ENCODE assay signal across 8 mouse cellular contexts in genomic region chr11:70221603-70222500, GRCm38 (mm10). TPM values are rescaled to one million over a fixed set of nuclear protein-coding genes. Genes with fewer than 3 reads are reported as not detected.
DNase-seq lines count a peak whose midpoint lies in the region; ATAC-seq and TF ChIP-seq lines count a peak whose summit lies in the region.

No protein-coding gene starts in this region.

- H3K27ac ChIP-seq in cerebellum, adult 2 months (ENCODE audit: insufficient read depth, low read length): peak overlapping the region; percentile 78
- H3K27ac ChIP-seq in heart, embryonic 11.5 days (ENCODE audit: low read depth, low read length): peak overlapping the region; percentile 95
- peak overlapping the region; percentile 81 for H3K27ac ChIP-seq in kidney, postnatal 0 days
- peak overlapping the region; percentile 89 for H3K27ac ChIP-seq in midbrain, embryonic 15.5 days

- peak; percentile 52 for DNase-seq in adrenal gland, adult 2 months
- no peak for DNase-seq in adrenal gland, postnatal 25 days
- DNase-seq in cerebellum, adult 2 months: peak in 1 of 2 experiments; percentile 53
- no peak for DNase-seq in kidney, postnatal 0 days (ENCODE audit: low spot score)
- no peak for DNase-seq in urinary bladder, adult 18-20 months (ENCODE audit: low spot score in 2 of 2)
- no peak for DNase-seq in urinary bladder, postnatal 10 days (ENCODE audit: low spot score)

- H3K4me1 ChIP-seq in cerebellum, adult 2 months (ENCODE audit: control insufficient read depth, insufficient read depth, low read length): peaks cover 13% of the 10 kb centered on the region
- H3K4me1 ChIP-seq in heart, embryonic 11.5 days (ENCODE audit: control insufficient read depth, insufficient read depth, low read length): peaks cover 25% of the 10 kb centered on the region
- peaks cover 9% of the 10 kb centered on the region for H3K4me1 ChIP-seq in kidney, postnatal 0 days (replicated peaks; ENCODE audit: insufficient read depth, low read length)
- peaks cover 46% of the 10 kb centered on the region for H3K4me1 ChIP-seq in midbrain, embryonic 15.5 days

- H3K4me2 ChIP-seq in heart, embryonic 11.5 days: peak overlapping the region; percentile 83
- peak overlapping the region; percentile 82 for H3K4me2 ChIP-seq in kidney, postnatal 0 days (ENCODE audit: low read length)
- peak overlapping the region; percentile 88 for H3K4me2 ChIP-seq in midbrain, embryonic 15.5 days

- WGBS in cerebellum, adult 2 months: 7% methylated on average over 14 of the region's 14 CpGs
- 10% methylated on average over 14 of the region's 14 CpGs for WGBS in heart, embryonic 11.5 days (ENCODE audit: insufficient replicate concordance)
- 10% methylated on average over 14 of the region's 14 CpGs for WGBS in kidney, postnatal 0 days
- WGBS in midbrain, embryonic 15.5 days: 10% methylated on average over 14 of the region's 14 CpGs

- ATAC-seq in heart, embryonic 11.5 days (replicated peaks; ENCODE audit: insufficient number of reproducible peaks, low FRiP score, low TSS enrichment): peak; percentile 56
- ATAC-seq in kidney, postnatal 0 days (replicated peaks; ENCODE audit: low FRiP score, low read depth): 0 out of 2 replicates have a peak, but pooled peaks have one; percentile 12
- ATAC-seq in midbrain, embryonic 15.5 days (replicated peaks): no peak

- TF ChIP-seq CTCF in cerebellum, adult 2 months (IDR thresholded peaks at IDR 0.05; ENCODE audit: borderline replicate concordance, insufficient read depth, low read depth, low read length): no peak
- no peak for TF ChIP-seq CTCF in kidney, postnatal 0 days (IDR thresholded peaks at IDR 0.05; ENCODE audit: low read depth)

- H3K4me3 ChIP-seq in cerebellum, adult 2 months (replicated peaks; ENCODE audit: insufficient read depth, low read depth, low read length): peak overlapping the region; percentile 82
- peak overlapping the region; percentile 49 for H3K4me3 ChIP-seq in heart, embryonic 11.5 days (ENCODE audit: low read depth, low read length)
- peak overlapping the region; percentile 39 for H3K4me3 ChIP-seq in kidney, postnatal 0 days (replicated peaks; ENCODE audit: low read depth, low read length)
- H3K4me3 ChIP-seq in midbrain, embryonic 15.5 days: peak overlapping the region; percentile 58

- no peaks in the 10 kb centered on the region for H3K36me3 ChIP-seq in heart, embryonic 11.5 days (ENCODE audit: control insufficient read depth, insufficient read depth, low read length)
- H3K36me3 ChIP-seq in kidney, postnatal 0 days (ENCODE audit: insufficient read depth, low read length): no peaks in the 10 kb centered on the region
- 0 out of 2 replicates have a peak, but pooled peaks cover 6% of the 10 kb centered on the region for H3K36me3 ChIP-seq in midbrain, embryonic 15.5 days (replicated peaks)

- TF ChIP-seq POLR2A in cerebellum, adult 2 months (IDR thresholded peaks at IDR 0.05; ENCODE audit: borderline replicate concordance, insufficient read depth, low read length): no peak

- H3K9me3 ChIP-seq in heart, embryonic 11.5 days (replicated peaks; ENCODE audit: control insufficient read depth, low read length): no peaks in the 10 kb centered on the region
- H3K9me3 ChIP-seq in kidney, postnatal 0 days (replicated peaks; ENCODE audit: low read length): no peaks in the 10 kb centered on the region
- no peaks in the 10 kb centered on the region for H3K9me3 ChIP-seq in midbrain, embryonic 15.5 days

- peak overlapping the region; percentile 80 for H3K9ac ChIP-seq in heart, embryonic 11.5 days (ENCODE audit: low read depth, low read length)
- H3K9ac ChIP-seq in kidney, postnatal 0 days (ENCODE audit: low read depth, low read length): peak overlapping the region; percentile 66
- peak overlapping the region; percentile 57 for H3K9ac ChIP-seq in midbrain, embryonic 15.5 days

- H3K27me3 ChIP-seq in cerebellum, adult 2 months (ENCODE audit: control insufficient read depth, insufficient read depth, low read length): no peaks in the 10 kb centered on the region
- peaks cover 33% of the 10 kb centered on the region for H3K27me3 ChIP-seq in heart, embryonic 11.5 days (ENCODE audit: control insufficient read depth, insufficient read depth, low read length)
- no peaks in the 10 kb centered on the region; the same call in 1 of the 2 replicates for H3K27me3 ChIP-seq in kidney, postnatal 0 days (ENCODE audit: insufficient read depth, low read length)
- peaks cover 21% of the 10 kb centered on the region for H3K27me3 ChIP-seq in midbrain, embryonic 15.5 days (replicated peaks)

RNA-seq across cellular contexts. Expression of gene Slc16a13, which starts 1.0 kb away (rescaled TPM):
- 1 to 10 TPM; 2.7 to 3.7 TPM for total RNA-seq in adrenal gland, adult 2 months (2021)
- 5.0 and 5.6 TPM in 2 replicates for polyA plus RNA-seq in adrenal gland, adult 2 months (2012; rRNA removed)
- 3.7 and 4.9 TPM in 2 replicates for total RNA-seq in adrenal gland, postnatal 25 days (2021)
- polyA plus RNA-seq in cerebellum, adult 2 months (2012; rRNA removed): 8.8 and 11.3 TPM in 2 replicates
- 7.6 and 7.8 TPM in 2 replicates for polyA plus RNA-seq in heart, embryonic 11.5 days (2014; fragmentation: Nextera tagmentation; extraction: Ambion mirVana)
- polyA plus RNA-seq in kidney, postnatal 0 days (2015; fragmentation: Nextera tagmentation; extraction: Ambion mirVana): 20.6 and 21.4 TPM in 2 replicates
- 14.2 and 15.0 TPM in 2 replicates for polyA plus RNA-seq in midbrain, embryonic 15.5 days (2015; fragmentation: Nextera tagmentation; extraction: Ambion mirVana)

RNA-seq across cellular contexts. Expression of gene Bcl6b, which starts 7.7 kb away (rescaled TPM):
- 10 to 100 TPM in 1 of 2 experiments, 1 to 10 TPM in 1; 8.6 to 11.3 TPM for total RNA-seq in adrenal gland, adult 2 months (2021)
- polyA plus RNA-seq in adrenal gland, adult 2 months (2012; rRNA removed): 25.3 and 27.8 TPM in 2 replicates
- 12.2 and 20.5 TPM in 2 replicates for total RNA-seq in adrenal gland, postnatal 25 days (2021)
- 1.1 and 1.4 TPM in 2 replicates for polyA plus RNA-seq in cerebellum, adult 2 months (2012; rRNA removed)
- 11.9 and 13.0 TPM in 2 replicates for polyA plus RNA-seq in heart, embryonic 11.5 days (2014; fragmentation: Nextera tagmentation; extraction: Ambion mirVana)
- 22.0 TPM in 2 replicates for polyA plus RNA-seq in kidney, postnatal 0 days (2015; fragmentation: Nextera tagmentation; extraction: Ambion mirVana)
- polyA plus RNA-seq in midbrain, embryonic 15.5 days (2015; fragmentation: Nextera tagmentation; extraction: Ambion mirVana): 5.3 and 5.6 TPM in 2 replicates

RNA-seq across cellular contexts. Expression of gene Slc16a11, which starts 9.3 kb away (rescaled TPM):
- under 1 TPM in 1 of 2 experiments, not detected in 1; 0.73 TPM for total RNA-seq in adrenal gland, adult 2 months (2021)
- 0.68 and 2.4 TPM in 2 replicates for polyA plus RNA-seq in adrenal gland, adult 2 months (2012; rRNA removed)
- total RNA-seq in adrenal gland, postnatal 25 days (2021): 2.4 TPM in 1 of 2 replicates, not detected in the other
- polyA plus RNA-seq in cerebellum, adult 2 months (2012; rRNA removed): 209 and 244 TPM in 2 replicates
- 0.36 and 0.39 TPM in 2 replicates for polyA plus RNA-seq in heart, embryonic 11.5 days (2014; fragmentation: Nextera tagmentation; extraction: Ambion mirVana)
- polyA plus RNA-seq in kidney, postnatal 0 days (2015; fragmentation: Nextera tagmentation; extraction: Ambion mirVana): 11.2 and 12.6 TPM in 2 replicates
- 6.4 and 8.6 TPM in 2 replicates for polyA plus RNA-seq in midbrain, embryonic 15.5 days (2015; fragmentation: Nextera tagmentation; extraction: Ambion mirVana)

RNA-seq across cellular contexts. Expression of gene 0610010K14Rik, which starts 15.9 kb away (rescaled TPM):
- total RNA-seq in adrenal gland, adult 2 months (2021): 10 to 100 TPM; 44.7 to 52.1 TPM
- 54.7 and 56.2 TPM in 2 replicates for polyA plus RNA-seq in adrenal gland, adult 2 months (2012; rRNA removed)
- total RNA-seq in adrenal gland, postnatal 25 days (2021): 45.8 and 59.1 TPM in 2 replicates
- 94.0 and 96.5 TPM in 2 replicates for polyA plus RNA-seq in cerebellum, adult 2 months (2012; rRNA removed)
- 129 and 132 TPM in 2 replicates for polyA plus RNA-seq in heart, embryonic 11.5 days (2014; fragmentation: Nextera tagmentation; extraction: Ambion mirVana)
- 147 and 150 TPM in 2 replicates for polyA plus RNA-seq in kidney, postnatal 0 days (2015; fragmentation: Nextera tagmentation; extraction: Ambion mirVana)
- 173 TPM in 2 replicates for polyA plus RNA-seq in midbrain, embryonic 15.5 days (2015; fragmentation: Nextera tagmentation; extraction: Ambion mirVana)

RNA-seq across cellular contexts. Expression of gene Gm21988, which starts 17.8 kb away (rescaled TPM):
- 1 to 10 TPM; 3.2 to 6.2 TPM for total RNA-seq in adrenal gland, adult 2 months (2021)
- polyA plus RNA-seq in adrenal gland, adult 2 months (2012; rRNA removed): 6.9 and 7.8 TPM in 2 replicates
- total RNA-seq in adrenal gland, postnatal 25 days (2021): 7.1 and 7.2 TPM in 2 replicates
- polyA plus RNA-seq in cerebellum, adult 2 months (2012; rRNA removed): 9.7 and 10.3 TPM in 2 replicates
- 7.7 and 9.3 TPM in 2 replicates for polyA plus RNA-seq in heart, embryonic 11.5 days (2014; fragmentation: Nextera tagmentation; extraction: Ambion mirVana)
- 15.6 and 15.9 TPM in 2 replicates for polyA plus RNA-seq in kidney, postnatal 0 days (2015; fragmentation: Nextera tagmentation; extraction: Ambion mirVana)
- 13.0 and 14.1 TPM in 2 replicates for polyA plus RNA-seq in midbrain, embryonic 15.5 days (2015; fragmentation: Nextera tagmentation; extraction: Ambion mirVana)

Comparison
In these comparisons a context has a peak if more than half of its experiments do, and no peak if none do; other contexts are left out.
1. RNA of gene Slc16a11, which starts 9.3 kb away (polyA plus RNA-seq): 209 to 244 TPM in cerebellum, adult 2 months; 11.2 to 12.6 TPM in kidney, postnatal 0 days, 6.4 to 8.6 TPM in midbrain, embryonic 15.5 days, 0.68 to 2.4 TPM in adrenal gland, adult 2 months and 0.36 to 0.39 TPM in heart, embryonic 11.5 days; every median in the first group is over 10 times any median in the second.
2. Peak in every context shown above with its lines, with median percentiles within 50 percentile points of each other: H3K27ac ChIP-seq, H3K4me3 ChIP-seq, H3K4me2 ChIP-seq and H3K9ac ChIP-seq.